Mouse (Mus musculus) brain, adult 2 months (tissue): ENCODE data around the gene Ehd3.
A peak's percentile ranks its signal among the peaks of the same experiment; 100 is the strongest.
"Not testable (repeated sequence)": the region's sequence is repeated elsewhere in the genome, so short reads cannot be mapped to it uniquely, and the experiment has no call there.

Experiments
- DNase-seq: peaks from one replicate; pipeline ENCODE4 v3.0.0; 2011; ENCODE audit warnings: low read depth, low spot score

Gene Ehd3

GRCm38 (mm10) chr17:73824022-73824340 is 20.0 kb downstream of the Ehd3 start:
- no peak for DNase-seq

DNA sequence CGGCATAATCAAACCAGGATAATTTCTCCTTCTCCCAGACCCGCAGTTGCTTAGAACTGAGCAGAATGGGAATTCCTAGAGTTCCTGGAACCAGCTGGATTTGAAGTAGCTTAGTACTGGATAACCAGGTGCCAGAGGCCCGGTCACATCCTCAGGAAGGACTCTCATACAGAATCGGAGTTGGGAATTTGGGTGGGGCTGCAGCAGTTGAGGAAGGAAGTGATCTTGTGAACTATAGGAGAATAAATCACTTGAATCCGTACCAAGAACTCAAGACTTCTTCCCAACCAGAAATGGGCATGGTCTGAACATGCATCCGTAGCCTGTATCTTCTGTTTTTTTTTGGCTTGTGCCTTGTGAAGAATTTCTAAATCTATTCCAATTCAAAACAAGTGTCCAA is 22.2 kb downstream of the Ehd3 start:
- no peak for DNase-seq

GRCm38 (mm10) chr17:73827446-73827845 is 23.5 kb downstream of the Ehd3 start:
- DNase-seq: peak; percentile 80

DNA sequence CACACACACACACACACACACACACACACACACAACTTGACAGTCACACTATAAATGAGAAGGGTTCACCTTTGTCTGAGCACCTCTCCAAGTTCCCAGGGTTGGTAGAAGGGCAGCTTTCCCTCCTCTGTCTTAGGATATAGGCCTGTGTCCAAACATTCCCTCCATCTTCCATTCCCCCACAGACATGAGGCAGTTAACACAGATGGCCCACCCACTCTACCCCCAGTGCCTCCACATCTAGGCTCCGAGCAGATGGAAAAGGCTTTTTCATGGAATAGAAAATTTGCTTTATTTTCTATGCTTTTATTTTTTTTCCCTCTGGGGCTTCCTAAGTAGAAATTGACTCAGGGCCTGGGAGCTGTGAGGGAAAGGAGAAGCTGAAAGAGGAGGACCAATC is 26.6 kb downstream of the Ehd3 start:
- peak; percentile 88 for DNase-seq

DNA sequence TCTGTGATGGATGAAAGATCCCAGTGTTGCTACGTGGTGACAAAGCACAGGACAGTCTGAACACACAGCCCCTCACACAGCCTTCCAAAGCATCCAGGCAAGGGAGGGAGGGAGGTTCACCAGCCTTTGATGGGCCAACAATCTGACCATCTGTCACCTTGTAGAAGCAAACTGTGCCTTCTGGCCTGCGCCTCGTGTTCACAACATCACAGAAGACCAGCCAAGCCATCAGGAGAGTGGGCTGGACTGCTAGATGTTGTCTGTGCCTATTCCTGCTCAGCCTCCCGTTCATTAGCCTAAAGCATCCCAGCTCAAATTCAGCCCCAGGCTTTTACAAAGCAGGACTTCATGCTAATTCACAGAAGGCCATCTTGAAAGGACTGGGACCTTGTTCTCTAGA is 27.5 kb downstream of the Ehd3 start:
- DNase-seq: peak; percentile 98

- peak; percentile 94 for DNase-seq
Observed at GRCm38 (mm10) chr17:73832901-73833300, 29.0 kb downstream of the Ehd3 start.

- no peak for DNase-seq
Observed at GRCm38 (mm10) chr17:73833474-73833873, 29.5 kb downstream of the Ehd3 start.

GRCm38 (mm10) chr17:73836601-73837000 is 32.7 kb downstream of the Ehd3 start:
- no peak for DNase-seq

- DNase-seq: peak; percentile 74
Observed at GRCm38 (mm10) chr17:73837244-73837643, 33.3 kb downstream of the Ehd3 start.

- DNase-seq: no peak
Observed at GRCm38 (mm10) chr17:73839086-73839835, 35.3 kb downstream of the Ehd3 start.

DNA sequence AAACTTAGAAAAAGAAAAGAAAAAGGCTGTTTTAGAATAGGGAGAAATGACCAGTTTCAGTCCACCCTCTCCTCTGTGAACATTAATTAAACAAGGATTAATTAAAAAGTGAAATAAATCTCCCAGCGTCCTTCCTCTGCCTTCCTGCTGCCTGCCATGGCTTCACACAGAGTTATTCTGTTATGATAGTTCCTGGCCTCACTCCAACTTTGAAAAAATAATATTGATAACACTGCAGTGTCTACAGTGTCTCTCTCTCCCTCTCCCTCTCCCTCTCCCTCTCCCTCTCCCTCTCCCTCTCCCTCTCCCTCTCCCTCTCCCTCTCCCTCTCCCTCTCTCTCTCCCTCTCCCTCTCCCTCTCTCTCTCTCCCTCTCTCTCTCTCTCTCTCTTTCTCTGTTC is 35.9 kb downstream of the Ehd3 start:
- not testable (repeated sequence) for DNase-seq

- DNase-seq: no peak
Observed at GRCm38 (mm10) chr17:73842963-73843362, 39.0 kb downstream of the Ehd3 start.

- DNase-seq: no peak
Observed at GRCm38 (mm10) chr17:73845632-73846031, 41.7 kb downstream of the Ehd3 start.

DNA sequence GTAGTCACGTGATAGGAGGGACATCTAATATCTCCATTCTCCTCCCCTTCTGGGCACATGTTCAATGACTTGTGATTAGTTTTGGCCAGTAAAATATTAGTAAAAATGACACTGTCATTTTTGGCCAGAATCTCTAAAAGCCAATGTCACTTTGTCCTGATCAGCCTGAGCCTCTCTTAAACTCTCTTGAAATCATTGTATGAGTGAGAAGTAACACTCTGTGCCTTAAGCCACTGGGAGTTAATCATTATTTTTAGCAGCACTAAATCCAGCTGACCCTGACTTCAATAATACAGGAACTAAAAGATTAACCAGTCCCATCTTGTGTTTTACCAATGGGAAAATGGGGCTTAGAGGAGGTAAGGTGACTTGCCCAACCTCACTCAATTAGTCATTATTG is 43.5 kb downstream of the Ehd3 start:
- no peak for DNase-seq

GRCm38 (mm10) chr17:73853041-73853440 is 49.1 kb downstream of the Ehd3 start:
- peak; percentile 27 for DNase-seq

- DNase-seq: peak; percentile 65
Observed at GRCm38 (mm10) chr17:73853717-73854116, 49.8 kb downstream of the Ehd3 start.

GRCm38 (mm10) chr17:73869008-73869685 is 65.2 kb downstream of the Ehd3 start:
- no peak for DNase-seq

DNA sequence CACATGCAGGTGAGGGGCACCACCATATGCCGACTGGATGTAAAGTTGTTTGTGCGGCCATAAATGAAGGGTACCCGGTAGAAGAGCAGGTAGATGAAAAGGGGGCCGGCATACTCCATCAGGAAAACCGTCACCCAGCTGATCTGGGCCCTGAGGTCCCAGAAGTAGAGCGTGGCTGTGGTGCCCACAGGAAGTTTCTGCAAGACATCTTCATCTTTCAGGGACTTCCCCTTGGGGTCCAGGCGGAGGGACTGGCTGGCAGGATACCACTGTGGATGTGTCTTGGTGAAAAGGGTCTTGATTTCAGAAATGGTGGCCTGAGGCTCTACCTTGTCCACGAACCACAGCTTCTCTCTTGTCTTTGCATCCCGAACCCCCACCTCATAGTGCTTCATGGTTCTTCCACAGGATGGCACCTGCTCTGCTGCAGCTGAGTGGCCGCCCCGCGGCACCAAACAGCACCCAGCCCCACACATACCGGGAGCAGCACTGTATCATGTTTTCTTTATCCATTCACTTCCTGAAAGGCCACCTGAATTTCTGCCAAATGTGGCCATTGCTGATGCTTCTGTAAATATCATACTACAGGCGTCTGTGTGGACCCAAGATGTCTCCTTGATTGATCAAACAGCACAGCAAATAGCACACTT is 67.1 kb downstream of the Ehd3 start:
- no peak for DNase-seq

GRCm38 (mm10) chr17:73875268-73875667 is 71.3 kb downstream of the Ehd3 start:
- no peak for DNase-seq

DNA sequence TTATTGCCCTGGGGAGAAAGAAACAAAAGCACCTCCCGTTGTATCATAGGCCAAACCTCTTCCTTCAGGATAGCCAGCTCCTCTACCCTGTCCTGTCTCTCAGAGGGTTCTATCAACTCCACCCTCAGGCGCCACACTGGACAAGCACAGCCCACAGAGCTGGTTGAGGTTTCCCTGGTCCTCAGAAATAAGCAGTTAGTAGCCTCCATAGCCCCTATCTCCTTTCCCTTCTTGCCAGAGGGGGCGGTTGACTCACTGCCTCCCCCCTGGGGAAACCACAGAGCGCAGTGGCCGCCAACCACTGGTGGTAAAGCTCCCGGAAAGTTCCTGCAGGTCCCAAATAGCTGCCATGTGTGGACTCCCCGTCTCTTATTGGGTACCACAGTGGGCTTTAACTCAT is 71.7 kb downstream of the Ehd3 start:
- no peak for DNase-seq

DNA sequence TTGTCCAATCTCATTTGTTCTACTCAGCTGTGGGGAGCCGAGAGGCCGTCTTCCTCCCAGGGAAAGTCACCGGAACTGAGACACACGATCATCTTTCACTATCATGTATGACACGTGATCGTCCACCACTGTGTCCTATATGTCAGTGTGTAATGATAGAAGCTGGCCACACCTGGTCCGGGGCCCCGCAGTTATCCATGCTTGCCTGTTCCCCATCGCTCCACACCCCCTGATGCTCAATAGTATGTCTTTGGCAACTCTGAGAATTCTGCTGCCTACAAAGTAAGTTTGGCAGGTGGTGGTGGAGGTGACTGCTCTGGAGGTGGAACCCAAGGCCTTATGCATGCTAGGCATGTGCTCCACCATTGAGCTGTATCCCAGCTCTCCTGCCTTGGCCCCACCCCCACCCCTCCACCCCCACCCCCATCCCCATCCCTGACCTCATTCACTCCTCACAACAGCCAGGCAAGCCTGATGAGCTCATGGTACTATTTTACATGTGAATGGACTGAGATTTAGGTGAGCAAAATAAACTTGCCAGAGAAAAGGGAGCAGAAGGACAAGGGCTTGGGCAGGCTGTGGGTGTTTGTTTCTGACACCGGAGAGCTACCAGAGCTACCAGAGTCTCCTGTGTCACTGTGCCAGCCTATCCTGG is 75.5 kb downstream of the Ehd3 start:
- DNase-seq: no peak

DNA sequence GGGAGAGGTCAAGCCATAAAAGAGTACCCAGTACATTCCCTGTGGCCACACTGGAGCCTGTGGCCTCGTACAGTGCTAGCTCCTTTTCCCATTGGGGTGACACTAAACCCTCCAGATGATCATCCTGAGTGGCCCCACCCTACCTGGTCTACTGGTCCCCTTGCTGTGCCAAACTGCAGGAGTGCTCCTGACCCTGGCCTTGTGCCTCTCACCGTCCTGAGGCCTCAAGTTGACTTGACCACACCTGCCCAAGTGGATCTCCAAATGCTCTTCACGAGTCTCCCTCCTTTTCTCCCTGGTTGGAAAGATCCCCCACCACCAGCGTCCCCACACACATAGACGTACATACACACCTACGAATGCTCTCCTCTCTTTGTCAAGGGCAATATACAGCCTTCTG is 76.4 kb downstream of the Ehd3 start:
- no peak for DNase-seq
